Mouse (Mus musculus): ENCODE results near the gene Fam213b. TPM values are rescaled to one million over a fixed set of nuclear protein-coding genes. Genes with fewer than 3 reads are reported as not detected.
A peak's percentile ranks its signal among the peaks of the same experiment; 100 is the strongest.

The Fam213b gene
- total RNA-seq (2014; rRNA removed; ENCODE audit: low replicate concordance) (43.5 and 72.4 TPM in 2 replicates), polyA plus RNA-seq (2015; fragmentation: Nextera tagmentation; extraction: Ambion mirVana) (75.4 and 76.2 TPM in 2 replicates)

GRCm38 (mm10) chr4:154898506-154899446 is at the start of gene Fam213b:
Gene Fam213b, minus strand, starts transcription at chr4:154899135.
- H3K27ac ChIP-seq (ENCODE audit: low read depth), result peak within 1 kb of the TSS; percentile 60
- H3K9me3 ChIP-seq (replicated peaks; ENCODE audit: control insufficient read depth, low read length), result no peaks in the 10 kb centered on the region
- peaks cover 12% of the 10 kb centered on the region; the same call in 1 of the 2 replicates for H3K4me1 ChIP-seq (ENCODE audit: control insufficient read depth, insufficient read depth)
- TF ChIP-seq CTCF (IDR thresholded peaks at IDR 0.05; ENCODE audit: low read depth), result no peak; the same call in 1 of the 2 replicates
- TF ChIP-seq EP300 (IDR thresholded peaks at IDR 0.05; ENCODE audit: low read depth), result no peak
- H3K27me3 ChIP-seq (ENCODE audit: control insufficient read depth, insufficient read depth, low read length), result no peaks in the 10 kb centered on the region
- WGBS, result 6% methylated on average over 43 of the region's 43 CpGs
- ATAC-seq (ENCODE audit: insufficient read depth, low read depth) (peak; percentile 97), DNase-seq (ENCODE audit: low spot score) (peak; percentile 85)
- H3K9ac ChIP-seq (replicated peaks; ENCODE audit: low read depth, low read length), result peak within 1 kb of the TSS; percentile 62
- no peaks in the 10 kb centered on the region for H3K36me3 ChIP-seq (replicated peaks; ENCODE audit: control insufficient read depth, insufficient read depth, low read length)
- peak within 1 kb of the TSS; percentile 60 for H3K4me3 ChIP-seq (ENCODE audit: low read depth, low read length)
- peak within 1 kb of the TSS; percentile 94 for H3K4me2 ChIP-seq (ENCODE audit: low read depth, low read length)

GRCm38 (mm10) chr4:154948066-154948939 is 49.4 kb upstream of the Fam213b start:
- WGBS, result 44% methylated on average over 14 of the region's 14 CpGs
- H3K36me3 ChIP-seq (replicated peaks; ENCODE audit: control insufficient read depth, insufficient read depth, low read length), result no peaks in the 10 kb centered on the region
- H3K27ac ChIP-seq (ENCODE audit: low read depth), result no peak overlapping the region
- no peak for ATAC-seq (ENCODE audit: insufficient read depth, low read depth)
- no peaks in the 10 kb centered on the region for H3K9me3 ChIP-seq (replicated peaks; ENCODE audit: control insufficient read depth, low read length)
- H3K27me3 ChIP-seq (ENCODE audit: control insufficient read depth, insufficient read depth, low read length), result peaks cover 45% of the 10 kb centered on the region
- DNase-seq (ENCODE audit: low spot score), result no peak
- no peak for TF ChIP-seq CTCF (IDR thresholded peaks at IDR 0.05; ENCODE audit: low read depth)
- no peak for TF ChIP-seq EP300 (IDR thresholded peaks at IDR 0.05; ENCODE audit: low read depth)
- no peak overlapping the region for H3K9ac ChIP-seq (replicated peaks; ENCODE audit: low read depth, low read length)
- H3K4me1 ChIP-seq (ENCODE audit: control insufficient read depth, insufficient read depth), result no peaks in the 10 kb centered on the region
- no peak overlapping the region for H3K4me3 ChIP-seq (ENCODE audit: low read depth, low read length)
- H3K4me2 ChIP-seq (ENCODE audit: low read depth, low read length), result no peak overlapping the region

GRCm38 (mm10) chr4:154946319-154946718 is 47.4 kb upstream of the Fam213b start:
- no peaks in the 10 kb centered on the region for H3K9me3 ChIP-seq (replicated peaks; ENCODE audit: control insufficient read depth, low read length)
- TF ChIP-seq CTCF (IDR thresholded peaks at IDR 0.05; ENCODE audit: low read depth) (no peak), EP300 (IDR thresholded peaks at IDR 0.05; ENCODE audit: low read depth) (no peak)
- peak overlapping the region; percentile 21 for H3K4me3 ChIP-seq (ENCODE audit: low read depth, low read length)
- WGBS, result under 1% methylated on average over 8 of the region's 8 CpGs
- peak overlapping the region; percentile 49 for H3K4me2 ChIP-seq (ENCODE audit: low read depth, low read length)
- ATAC-seq (ENCODE audit: insufficient read depth, low read depth) (peak; percentile 90), DNase-seq (ENCODE audit: low spot score) (peak; percentile 66)
- H3K36me3 ChIP-seq (replicated peaks; ENCODE audit: control insufficient read depth, insufficient read depth, low read length), result no peaks in the 10 kb centered on the region
- H3K27ac ChIP-seq (ENCODE audit: low read depth), result peak overlapping the region; percentile 52
- H3K27me3 ChIP-seq (ENCODE audit: control insufficient read depth, insufficient read depth, low read length), result peaks cover 26% of the 10 kb centered on the region
- H3K4me1 ChIP-seq (ENCODE audit: control insufficient read depth, insufficient read depth), result no peaks in the 10 kb centered on the region
- 0 out of 2 replicates have a peak overlapping the region, but pooled peaks have one; percentile 12 for H3K9ac ChIP-seq (replicated peaks; ENCODE audit: low read depth, low read length)

GRCm38 (mm10) chr4:154944121-154944590 is 45.2 kb upstream of the Fam213b start:
- no peaks in the 10 kb centered on the region for H3K4me1 ChIP-seq (ENCODE audit: control insufficient read depth, insufficient read depth)
- H3K9me3 ChIP-seq (replicated peaks; ENCODE audit: control insufficient read depth, low read length), result no peaks in the 10 kb centered on the region
- H3K4me2 ChIP-seq (ENCODE audit: low read depth, low read length), result no peak overlapping the region
- DNase-seq (ENCODE audit: low spot score) (peak; percentile 94), ATAC-seq (ENCODE audit: insufficient read depth, low read depth) (peak; percentile 83)
- no peak for TF ChIP-seq EP300 (IDR thresholded peaks at IDR 0.05; ENCODE audit: low read depth)
- peak; percentile 99 for TF ChIP-seq CTCF (IDR thresholded peaks at IDR 0.05; ENCODE audit: low read depth)
- H3K4me3 ChIP-seq (ENCODE audit: low read depth, low read length), result no peak overlapping the region
- WGBS, result 22% methylated on average over 2 of the region's 2 CpGs
- H3K36me3 ChIP-seq (replicated peaks; ENCODE audit: control insufficient read depth, insufficient read depth, low read length), result no peaks in the 10 kb centered on the region
- peaks cover 7% of the 10 kb centered on the region for H3K27me3 ChIP-seq (ENCODE audit: control insufficient read depth, insufficient read depth, low read length)
- H3K27ac ChIP-seq (ENCODE audit: low read depth), result no peak overlapping the region
- H3K9ac ChIP-seq (replicated peaks; ENCODE audit: low read depth, low read length), result no peak overlapping the region

All from heart, postnatal 0 days (tissue).